Mouse (Mus musculus) frontal cortex, postnatal 14 days (tissue): ENCODE data around the gene Trex1.

Experiments
- DNase-seq, 2 experiments: peaks; one replicate each; pipeline ENCODE4 v3.0.0; 2022; ENCODE audit warnings: low spot score in 2 of 2

Trex1 gene

GRCm38 (mm10) chr9:109059136-109059903, at the start of gene Trex1:
TSS of gene Trex1 (minus strand) at chr9:109059734.
- DNase-seq, result peak; percentile 79 to 84

- DNase-seq, result no peak
Observed at GRCm38 (mm10) chr9:109107341-109107740, 47.8 kb upstream of the Trex1 start.

- no peak for DNase-seq
Observed at GRCm38 (mm10) chr9:109105648-109106047, 46.1 kb upstream of the Trex1 start.

- DNase-seq, result no peak
Observed at GRCm38 (mm10) chr9:109105011-109105410, 45.5 kb upstream of the Trex1 start.

GRCm38 (mm10) chr9:109104083-109104482, 44.5 kb upstream of the Trex1 start:
- no peak for DNase-seq

GRCm38 (mm10) chr9:109103250-109103649, 43.7 kb upstream of the Trex1 start:
- DNase-seq, result no peak

GRCm38 (mm10) chr9:109102541-109102940, 43.0 kb upstream of the Trex1 start:
- no peak for DNase-seq

- no peak for DNase-seq
Observed at GRCm38 (mm10) chr9:109101933-109102445, 42.5 kb upstream of the Trex1 start.

- DNase-seq, result no peak
Observed at GRCm38 (mm10) chr9:109100307-109100928, 40.9 kb upstream of the Trex1 start.

GRCm38 (mm10) chr9:109098969-109099368, 39.4 kb upstream of the Trex1 start:
- no peak for DNase-seq

GRCm38 (mm10) chr9:109098366-109098765, 38.8 kb upstream of the Trex1 start:
- no peak for DNase-seq

GRCm38 (mm10) chr9:109097831-109098230, 38.3 kb upstream of the Trex1 start:
- DNase-seq, result peak; percentile 39 to 72

GRCm38 (mm10) chr9:109097291-109097690, 37.8 kb upstream of the Trex1 start:
- no peak for DNase-seq

GRCm38 (mm10) chr9:109096856-109097255, 37.3 kb upstream of the Trex1 start:
- DNase-seq, result no peak

GRCm38 (mm10) chr9:109096251-109096661, 36.7 kb upstream of the Trex1 start:
- no peak for DNase-seq

- peak; percentile 63 to 64 for DNase-seq
Observed at GRCm38 (mm10) chr9:109095137-109095982, 35.8 kb upstream of the Trex1 start, which contains the start of gene Plxnb1. TSS of gene Plxnb1 (plus strand) at chr9:109095389.

- DNase-seq, result no peak
Observed at GRCm38 (mm10) chr9:109094553-109095136, 35.1 kb upstream of the Trex1 start.

GRCm38 (mm10) chr9:109093786-109094552, 34.4 kb upstream of the Trex1 start:
- no peak for DNase-seq

- DNase-seq, result no peak
Observed at GRCm38 (mm10) chr9:109092799-109093198, 33.3 kb upstream of the Trex1 start.

GRCm38 (mm10) chr9:109091802-109092201, 32.3 kb upstream of the Trex1 start:
- DNase-seq, result no peak

GRCm38 (mm10) chr9:109090446-109090845, 30.9 kb upstream of the Trex1 start:
- no peak for DNase-seq
